Mouse (Mus musculus) ES-E14 (cell line): Measurements from ENCODE around the gene Arhgef10l. TPM values are rescaled to one million over a fixed set of nuclear protein-coding genes. Genes with fewer than 3 reads are reported as not detected.

ENCODE experiments used
- DNase-seq: peaks from one replicate; pipeline ENCODE4 v3.0.0-alpha.2; 2013; ENCODE audit warnings: low read depth, low spot score
- H3K27ac ChIP-seq: 2 replicates; pipeline ENCODE4 v1.5.1; 2012; ENCODE audit warnings: low read depth, mild to moderate bottlenecking, low read length, moderate library complexity, mixed read lengths; ENCODE audit not compliant: poor library complexity, insufficient read depth, severe bottlenecking
- H3K36me3 ChIP-seq: 2 replicates; pipeline ENCODE4 v1.6.1; 2012; ENCODE audit warnings: mild to moderate bottlenecking, low read length, moderate library complexity, mixed read lengths; ENCODE audit not compliant: control insufficient read depth, poor library complexity, insufficient read depth, severe bottlenecking
- H3K4me1 ChIP-seq, 2 experiments: fragments of 150-350 bp in 1 of 2; sonication (generic) in 1 of 2; 2 replicates each; pipeline ENCODE4 v1.6.1; 2012; ENCODE audit warnings: low read length in 2 of 2, mild to moderate bottlenecking in 1 of 2, mixed read lengths in 1 of 2; ENCODE audit not compliant: control insufficient read depth in 2 of 2, insufficient read depth in 2 of 2, poor library complexity in 1 of 2
- H3K4me3 ChIP-seq, 2 experiments: fragments of 150-350 bp in 1 of 2; sonication (generic) in 1 of 2; 2 replicates each; pipeline ENCODE4 v1.5.1; 2012; ENCODE audit warnings: low read length in 2 of 2, low read depth in 1 of 2, mild to moderate bottlenecking in 1 of 2, mixed read lengths in 1 of 2; ENCODE audit not compliant: insufficient read depth in 1 of 2, poor library complexity in 1 of 2, severe bottlenecking in 1 of 2
- H3K9ac ChIP-seq: 2 replicates; pipeline ENCODE4 v1.6.1; 2012; ENCODE audit warnings: low read depth, mild to moderate bottlenecking, low read length, mixed read lengths; ENCODE audit not compliant: poor library complexity, insufficient read depth, severe bottlenecking
- H3K9me3 ChIP-seq: fragments of 150-350 bp; sonication (generic); 2 replicates; pipeline ENCODE4 v1.6.1; 2012; ENCODE audit warnings: low read depth, mild to moderate bottlenecking, low read length; ENCODE audit not compliant: control insufficient read depth, insufficient read depth
- CHD2 ChIP-seq: IDR thresholded peaks from 2 replicates; pipeline ENCODE4 v1.6.1; 2014; ENCODE audit warnings: mild to moderate bottlenecking, low read depth, low read length, inconsistent platforms
- HCFC1 ChIP-seq: IDR thresholded peaks from 2 replicates; pipeline ENCODE4 v1.6.1; 2012; ENCODE audit warnings: low read length, inconsistent platforms, borderline replicate concordance; ENCODE audit not compliant: insufficient read depth
- MAFK ChIP-seq: IDR thresholded peaks from 2 replicates; pipeline ENCODE4 v1.6.1; 2014; ENCODE audit warnings: mild to moderate bottlenecking, low read depth, low read length, inconsistent platforms; ENCODE audit not compliant: insufficient read depth
- ZC3H11A ChIP-seq: IDR thresholded peaks from 2 replicates; pipeline ENCODE4 v1.6.1; 2012; ENCODE audit warnings: low read depth, mild to moderate bottlenecking, inconsistent platforms, low read length, borderline replicate concordance
- ZNF384 ChIP-seq: IDR thresholded peaks from 2 replicates; pipeline ENCODE4 v1.6.1; 2012; ENCODE audit warnings: low read depth, low read length, inconsistent platforms
- in situ Hi-C, 2 experiments: fragments of 600-800 bp; cut with MboI; formaldehyde crosslinking; loops; one replicate each; pipeline ENCODE4 v1.15.1; 2025; ENCODE audit warnings: low sequenced_read_pairs in 2 of 2, inconsistent platforms in 1 of 2; ENCODE audit not compliant: unreplicated experiment in 2 of 2
- total RNA-seq: library from RNA; depleted of rRNA; stranded (reverse); fragments of 300-350 nt; gene quantifications from 2 replicates; pipeline ENCODE4 v1.2.3, GENCODE M21; 2012

Gene Arhgef10l
- total RNA-seq, 1 experiment: 14.8 TPM

DNA sequence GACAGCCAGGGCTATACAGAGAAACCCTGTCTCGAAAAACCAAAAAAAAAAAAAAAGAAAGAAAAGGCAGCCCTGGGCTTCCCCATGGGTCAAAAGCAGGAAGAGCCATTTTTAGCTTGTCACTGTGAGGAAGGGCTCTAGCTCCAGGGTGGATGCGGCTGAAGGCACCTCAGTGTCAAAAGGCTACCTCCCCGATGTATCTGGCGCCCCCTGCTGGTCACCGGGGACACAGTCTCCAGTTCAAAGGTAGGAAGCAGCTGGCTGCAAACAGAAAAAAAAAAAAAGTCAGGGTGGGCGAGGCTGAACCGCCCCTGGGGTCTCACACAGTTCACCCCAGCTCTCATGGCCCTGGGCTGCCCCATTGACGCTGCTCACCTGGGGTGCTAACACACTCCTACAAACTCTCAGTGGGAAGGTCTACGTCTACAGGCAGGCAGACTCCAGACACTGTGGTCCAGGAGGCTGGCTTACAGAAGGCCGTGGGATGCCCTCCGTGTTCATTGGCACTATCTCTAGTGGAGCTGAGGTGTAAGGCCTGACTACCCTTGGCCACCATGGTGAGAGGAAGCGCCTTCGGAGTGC lies 8.6 kb upstream of the Arhgef10l start:
- TF ChIP-seq ZNF384 (peak; percentile 95), MAFK (no peak), ZC3H11A (peak; percentile 88; the same call in 1 of the 2 replicates)
- DNase-seq: peak; percentile 90
- Histone ChIP-seq H3K27ac (0 out of 2 replicates have a peak overlapping the region, but pooled peaks have one; percentile 0), H3K9ac (no peak overlapping the region), H3K4me3 (no peak overlapping the region), H3K9me3 (no peaks in the 10 kb centered on the region), H3K4me1 (no peaks in the 10 kb centered on the region), H3K36me3 (no peaks in the 10 kb centered on the region)
- in situ Hi-C loops: loop anchor here in 1 of 2 experiments (10.0 kb wide), 1 partner anchor 80 kb away; no protein-coding TSS in a partner anchor

DNA sequence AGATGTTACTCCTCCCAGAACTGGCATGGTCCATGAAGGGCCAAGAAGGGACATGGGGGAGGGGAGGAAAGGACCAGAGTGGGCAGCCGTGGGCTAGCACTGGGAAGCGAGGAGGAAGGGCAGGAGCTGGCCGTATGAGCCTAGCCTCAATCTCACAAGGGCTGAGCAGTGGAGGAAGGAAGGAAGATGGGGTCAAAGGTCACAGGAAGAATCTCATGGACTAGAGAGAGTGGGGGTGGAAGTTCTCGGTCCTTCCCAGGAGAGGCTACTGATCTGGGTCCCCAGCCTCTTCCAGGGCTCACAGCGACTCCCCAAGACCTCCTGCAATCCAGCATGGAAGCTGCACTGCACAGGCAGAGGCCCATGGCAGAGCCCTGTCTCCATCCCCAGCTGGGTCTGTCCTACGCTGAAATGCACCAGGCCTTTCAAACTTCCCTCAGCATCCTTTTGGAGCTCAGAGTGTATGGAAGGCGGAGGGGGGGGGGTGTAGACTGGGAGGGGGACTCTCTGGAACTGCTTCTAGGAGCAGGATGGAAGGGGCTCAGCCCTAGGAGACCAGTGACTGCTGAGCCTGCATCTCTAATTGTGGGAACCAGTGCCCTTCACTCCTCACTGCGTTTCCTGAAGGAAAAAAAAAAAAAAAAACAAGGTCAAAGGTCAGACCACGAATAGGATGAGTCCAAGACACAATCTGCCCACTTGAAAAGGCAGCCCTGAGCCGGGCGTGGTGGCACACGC lies 7.9 kb upstream of the Arhgef10l start:
- no peak for DNase-seq
- no peaks in the 10 kb centered on the region for H3K36me3 ChIP-seq
- no peaks in the 10 kb centered on the region for H3K9me3 ChIP-seq
- TF ChIP-seq ZC3H11A: no peak
- no peak for TF ChIP-seq ZNF384
- no peak for TF ChIP-seq CHD2
- TF ChIP-seq HCFC1: no peak
- no peak for TF ChIP-seq MAFK
- no peaks in the 10 kb centered on the region for H3K4me1 ChIP-seq
- H3K9ac ChIP-seq: no peak overlapping the region
- no peak overlapping the region for H3K4me3 ChIP-seq
- H3K27ac ChIP-seq: no peak overlapping the region
- in situ Hi-C loops: loop anchor here in 1 of 2 experiments (10.0 kb wide), 1 partner anchor 79 kb away; no protein-coding TSS in a partner anchor

DNA sequence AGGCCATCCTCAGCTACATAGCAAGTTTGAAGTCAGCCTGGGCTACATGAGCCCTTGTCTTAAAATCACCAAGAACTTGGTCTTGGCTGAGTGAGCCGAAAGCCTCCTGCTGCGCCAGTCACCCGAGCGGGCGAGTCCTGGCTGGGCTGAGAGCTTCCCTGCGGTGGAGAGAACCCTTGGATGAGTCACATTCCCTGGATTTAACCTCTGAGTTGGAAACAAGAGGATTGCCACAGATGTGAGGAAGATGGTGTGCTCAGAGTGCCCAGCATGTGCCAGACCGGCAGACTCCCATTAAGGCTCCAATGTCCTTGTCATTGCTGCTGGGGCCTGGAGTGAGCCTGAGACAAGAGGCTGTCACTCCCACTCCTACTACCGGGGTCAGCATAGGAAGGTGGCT lies 2.0 kb upstream of the Arhgef10l start:
- H3K9ac ChIP-seq: no peak overlapping the region
- no peaks in the 10 kb centered on the region for H3K9me3 ChIP-seq
- H3K36me3 ChIP-seq: no peaks in the 10 kb centered on the region
- H3K4me1 ChIP-seq: peaks cover 3 to 16% of the 10 kb centered on the region in 2 experiments; a peak in 2 of 4 replicates
- TF ChIP-seq ZNF384 (no peak), ZC3H11A (no peak), HCFC1 (no peak), MAFK (no peak), CHD2 (no peak)
- in situ Hi-C loops: no loop called here
- H3K4me3 ChIP-seq: no peak overlapping the region
- no peak for DNase-seq
- no peak overlapping the region for H3K27ac ChIP-seq

DNA sequence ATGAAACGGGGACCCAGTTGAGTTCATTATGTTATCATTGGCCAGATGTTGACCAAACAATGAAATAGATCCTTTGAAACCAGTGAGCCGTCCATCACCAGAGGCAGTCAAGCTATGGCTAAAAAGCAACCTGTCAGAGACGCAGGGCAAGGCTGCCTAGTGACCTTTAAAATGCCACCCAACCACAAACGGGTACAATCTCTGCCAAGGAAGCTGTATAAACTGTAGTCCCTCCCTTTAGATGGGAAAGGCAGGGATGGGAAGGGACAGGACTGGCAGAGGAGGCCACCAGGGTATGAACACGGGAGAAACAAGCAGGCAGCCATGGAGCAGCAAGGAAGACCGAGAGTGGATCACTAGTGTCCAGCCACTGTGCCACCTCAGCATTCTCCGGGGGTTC lies 759 bp downstream of the Arhgef10l start:
- Histone ChIP-seq H3K9ac (no peak overlapping the region), H3K36me3 (no peaks in the 10 kb centered on the region), H3K4me3 (no peak overlapping the region), H3K4me1 (peaks cover 3 to 28% of the 10 kb centered on the region in 2 experiments; a peak in 2 of 4 replicates), H3K27ac (no peak overlapping the region), H3K9me3 (no peaks in the 10 kb centered on the region)
- no peak for DNase-seq
- in situ Hi-C loops: no loop called here
- TF ChIP-seq CHD2: no peak
